Mouse (Mus musculus): Measurements from ENCODE around the gene Smim23.

- TF ChIP-seq POLR2A (IDR thresholded peaks at IDR 0.05; ENCODE audit: borderline replicate concordance, insufficient read depth, low read length) (no peak), CTCF (IDR thresholded peaks at IDR 0.05; ENCODE audit: borderline replicate concordance, insufficient read depth, low read depth, low read length) (no peak)
Observed at GRCm38 (mm10) chr11:32841169-32841568, 16.8 kb upstream of the Smim23 start.

Data from cerebellum, adult 2 months (tissue).